Mouse (Mus musculus) T-helper 2 cell (primary cell): ENCODE results near the gene Selplg.
"Not testable (repeated sequence)": the region's sequence is repeated elsewhere in the genome, so short reads cannot be mapped to it uniquely, and the experiment has no call there.

Source experiments
- in situ Hi-C: fragments of 300-600 bp; cut with MboI, MseI; formaldehyde crosslinking; loops from one replicate; pipeline ENCODE4 v1.15.1; 2025; ENCODE audit warnings: high pct_unique_total_duplicates

Selplg gene

DNA sequence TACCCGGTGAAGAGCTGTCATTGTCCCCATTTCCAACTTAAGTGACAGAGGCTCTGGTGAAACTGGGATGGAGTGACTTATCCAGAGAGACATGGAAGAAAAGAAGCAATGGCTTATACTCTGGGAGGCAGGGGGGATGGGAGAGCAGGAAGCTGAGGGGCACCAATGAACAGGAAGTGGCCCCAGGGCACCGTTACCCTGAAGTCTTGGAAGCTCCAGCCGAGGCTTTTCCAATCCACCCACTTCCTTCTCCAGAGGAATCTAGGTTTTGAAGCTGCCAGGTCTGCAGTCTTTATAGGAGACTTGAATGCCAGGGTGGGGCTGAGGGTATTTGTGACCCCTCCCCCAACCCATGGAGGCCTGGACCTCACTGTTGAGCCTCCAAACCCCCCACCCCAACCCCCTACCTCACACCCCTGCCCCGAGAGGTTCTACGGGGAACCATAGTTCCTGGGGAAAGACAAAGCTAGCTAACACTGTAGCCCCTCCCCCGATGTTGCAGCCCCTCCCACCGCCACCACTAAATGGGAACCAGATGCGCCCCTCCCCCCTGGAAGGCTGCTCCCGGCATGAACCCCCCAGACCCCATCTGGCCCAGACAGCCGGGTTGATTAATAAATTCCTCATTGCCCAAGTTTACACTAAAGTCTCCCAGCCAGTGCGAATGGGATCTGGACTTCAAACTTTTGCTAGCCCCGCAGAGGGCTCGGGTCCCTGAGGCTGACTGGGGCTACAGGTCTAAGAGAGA lies 35.9 kb downstream of the Selplg start:
- in situ Hi-C loops: no loop called here

DNA sequence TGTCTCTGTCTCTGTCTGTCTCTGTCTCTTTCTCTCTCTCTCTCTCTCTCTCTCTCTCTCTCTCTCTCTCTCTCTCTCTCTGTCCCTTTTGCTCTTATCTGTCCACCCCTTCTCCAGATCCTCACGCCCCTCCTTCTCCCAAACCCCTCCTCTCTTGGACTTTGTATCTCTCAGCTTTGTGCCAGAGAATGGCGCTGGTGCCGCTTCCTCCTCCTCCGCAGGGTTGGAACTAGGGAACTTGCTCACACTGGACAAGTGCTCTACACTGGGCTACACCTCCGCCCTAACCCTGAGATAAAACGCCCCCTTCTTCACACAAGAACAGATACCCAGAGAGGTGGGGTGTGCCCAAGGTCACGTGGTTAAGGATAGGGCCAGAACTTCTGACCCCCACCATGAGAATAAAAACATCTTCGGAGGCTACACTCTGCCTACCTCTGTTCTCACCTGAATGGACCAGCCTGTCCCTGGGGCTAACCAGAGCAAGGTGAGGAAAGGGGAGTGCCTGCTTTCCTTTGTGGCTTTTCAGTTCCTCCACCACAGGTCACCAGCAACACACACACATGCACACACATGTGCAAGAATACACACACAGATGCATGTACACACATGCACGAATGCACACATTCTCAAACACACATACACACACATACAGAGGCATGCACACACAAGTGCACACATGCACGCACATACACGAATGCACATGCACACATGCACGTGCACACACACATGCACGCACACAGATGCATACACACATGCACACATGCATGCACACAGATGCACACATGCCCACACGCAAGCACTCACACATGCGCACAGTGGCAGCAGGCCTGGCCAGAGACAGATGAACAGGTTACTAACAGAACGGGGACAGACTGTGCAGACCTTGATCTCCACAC lies 41.0 kb downstream of the Selplg start:
- in situ Hi-C loops: no loop called here

DNA sequence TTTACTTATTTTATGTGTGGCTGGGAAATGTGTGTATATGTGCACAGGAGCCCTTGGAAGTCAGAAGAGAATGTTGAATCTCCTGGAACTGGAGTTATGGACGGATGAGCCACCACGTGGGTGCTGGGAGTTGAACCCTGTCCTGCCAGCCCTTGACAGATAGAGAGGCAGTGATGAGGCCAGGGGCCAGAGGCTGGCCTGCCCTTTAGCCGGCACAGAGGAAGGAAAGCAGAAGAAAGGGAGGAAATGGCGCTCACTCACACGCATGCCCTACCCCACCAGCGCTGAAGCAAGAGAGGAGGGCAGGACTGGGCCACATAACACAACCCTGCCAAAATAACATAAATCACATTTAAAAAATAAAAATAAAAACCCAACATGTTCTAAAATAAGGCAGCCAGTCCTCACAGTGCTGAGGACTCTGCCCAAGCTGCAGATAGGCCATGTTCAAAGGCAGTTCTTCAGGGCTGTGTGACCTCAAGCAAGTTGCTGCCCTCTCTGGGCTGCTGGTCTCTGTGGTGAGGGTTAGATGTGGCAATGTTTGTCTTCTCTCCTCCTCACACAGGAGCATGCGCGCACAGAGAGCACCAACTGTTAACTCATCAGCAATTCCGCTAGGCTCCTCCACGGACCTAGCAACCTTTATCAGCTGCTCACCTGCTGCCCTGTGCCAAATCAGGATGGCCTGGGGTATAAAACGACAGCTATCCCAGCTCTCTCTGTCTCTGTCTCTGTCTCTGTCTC lies 41.8 kb downstream of the Selplg start:
- in situ Hi-C loops: no loop called here

- in situ Hi-C loops: no loop called here
Measured at GRCm38 (mm10) chr5:113789075-113789788, 43.2 kb downstream of the Selplg start.

GRCm38 (mm10) chr5:113788645-113789044 lies 43.8 kb downstream of the Selplg start:
- in situ Hi-C loops: no loop called here

GRCm38 (mm10) chr5:113786985-113787384 lies 45.5 kb downstream of the Selplg start:
- in situ Hi-C loops: no loop called here

DNA sequence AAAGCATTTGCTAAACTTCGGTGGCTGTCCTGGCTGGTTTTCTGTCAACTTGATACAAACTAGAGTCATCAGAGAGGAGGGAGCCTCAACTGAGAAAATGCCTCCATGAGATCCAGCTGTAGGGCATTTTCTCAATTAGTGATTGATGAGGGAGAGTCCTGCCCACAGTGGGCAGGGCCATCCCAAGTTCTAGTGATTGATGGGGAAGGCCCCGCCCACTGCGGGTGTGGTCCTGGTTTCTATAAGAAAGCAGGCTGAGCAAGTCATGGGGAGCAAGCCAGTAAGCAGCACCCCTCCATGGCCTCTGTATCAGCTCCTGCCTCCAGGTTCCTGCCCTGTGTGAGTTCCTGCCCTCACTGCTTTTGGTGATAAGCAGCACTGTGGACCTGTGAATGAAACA lies 48.3 kb downstream of the Selplg start:
- in situ Hi-C loops: not testable (repeated sequence)

GRCm38 (mm10) chr5:113783581-113784001 lies 48.9 kb downstream of the Selplg start:
- in situ Hi-C loops: no loop called here

GRCm38 (mm10) chr5:113782624-113783023 lies 49.8 kb downstream of the Selplg start:
- in situ Hi-C loops: no loop called here

GRCm38 (mm10) chr5:113781875-113782274 lies 50.6 kb downstream of the Selplg start:
- in situ Hi-C loops: no loop called here

- in situ Hi-C loops: no loop called here
Measured at GRCm38 (mm10) chr5:113781254-113781653, 51.2 kb downstream of the Selplg start.

DNA sequence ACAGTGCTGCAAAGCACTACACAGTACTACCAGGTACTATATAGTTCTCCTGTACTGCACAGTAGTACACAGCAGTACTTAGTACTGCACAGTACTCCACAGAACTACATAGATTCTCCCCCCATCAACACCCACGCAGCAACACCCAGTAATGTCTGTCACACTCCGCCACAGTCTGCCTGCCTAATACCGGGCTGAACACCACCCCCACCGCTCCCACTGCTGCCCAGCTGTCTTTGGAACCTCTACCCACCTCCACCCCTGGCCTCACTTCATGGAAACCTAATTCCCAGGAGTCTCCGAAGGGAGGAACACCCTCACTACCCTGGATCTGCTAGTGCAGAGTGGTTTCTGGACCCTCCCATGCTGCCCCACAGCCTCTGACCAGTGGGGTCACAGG lies 51.7 kb downstream of the Selplg start:
- in situ Hi-C loops: no loop called here

- in situ Hi-C loops: no loop called here
Measured at GRCm38 (mm10) chr5:113780082-113780752, 52.2 kb downstream of the Selplg start.

- in situ Hi-C loops: loop anchor here (10.0 kb wide), 1 partner anchor 65 kb away; no protein-coding TSS in a partner anchor
Measured at GRCm38 (mm10) chr5:113779569-113779968, 52.9 kb downstream of the Selplg start.

GRCm38 (mm10) chr5:113777728-113778127 lies 54.7 kb downstream of the Selplg start:
- in situ Hi-C loops: loop anchor here (10.0 kb wide), 1 partner anchor 67 kb away; no protein-coding TSS in a partner anchor

DNA sequence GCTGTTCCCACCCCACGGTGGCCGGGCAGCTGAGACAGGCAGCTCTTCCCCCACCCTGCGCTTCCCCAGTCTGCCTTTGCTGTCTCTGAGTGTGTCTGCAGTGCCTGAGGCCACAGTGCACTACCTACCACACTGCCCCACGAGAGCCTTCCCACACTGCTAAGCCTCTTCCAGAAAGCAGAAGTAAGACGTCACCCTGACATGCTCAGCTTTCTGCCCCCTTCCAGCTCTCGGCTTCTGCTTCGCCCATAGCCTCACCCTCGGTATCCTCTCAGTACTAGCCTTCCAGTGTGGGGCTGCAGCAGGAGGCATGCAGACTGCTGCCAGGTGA lies 55.6 kb downstream of the Selplg start:
- in situ Hi-C loops: loop anchor here (10.0 kb wide), 1 partner anchor 68 kb away; no protein-coding TSS in a partner anchor

DNA sequence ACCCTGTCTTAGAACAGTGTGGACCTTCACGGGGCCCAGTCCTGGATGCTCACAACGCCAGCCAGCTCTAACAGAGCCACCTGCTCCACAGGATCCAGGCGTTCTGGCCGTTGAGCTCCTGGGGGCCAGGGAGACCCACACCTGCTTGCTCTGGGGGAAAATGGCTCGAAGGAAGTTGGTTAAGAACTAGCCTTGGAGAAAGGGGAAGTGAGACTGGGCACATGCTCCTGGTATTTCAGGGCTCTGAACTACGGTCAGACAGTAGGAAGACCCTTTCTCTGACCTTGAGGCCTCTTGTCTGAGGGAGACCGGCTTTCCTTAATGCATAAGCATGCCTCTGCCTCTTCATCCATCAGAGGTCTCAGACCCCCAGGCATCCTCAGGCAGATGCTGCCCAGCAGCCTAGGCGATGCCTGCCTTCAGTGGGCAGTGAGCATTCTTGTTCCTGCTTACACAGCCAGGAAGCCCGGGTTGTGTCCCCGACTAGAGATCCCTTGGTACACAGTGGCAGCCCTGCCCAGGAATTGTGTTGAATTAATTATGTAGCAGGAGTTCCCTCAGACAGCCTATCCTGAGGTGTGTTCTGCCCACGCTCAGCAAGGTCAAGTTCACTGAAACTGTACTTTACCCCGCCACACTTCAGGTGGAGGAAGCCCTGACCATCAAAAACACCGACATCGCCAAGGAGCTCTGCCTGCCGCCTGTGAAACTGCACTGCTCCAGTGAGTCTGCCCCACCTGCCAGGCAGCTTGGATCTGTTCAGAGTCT lies 56.1 kb downstream of the Selplg start:
- in situ Hi-C loops: loop anchor here (10.0 kb wide), 1 partner anchor 68 kb away; no protein-coding TSS in a partner anchor

DNA sequence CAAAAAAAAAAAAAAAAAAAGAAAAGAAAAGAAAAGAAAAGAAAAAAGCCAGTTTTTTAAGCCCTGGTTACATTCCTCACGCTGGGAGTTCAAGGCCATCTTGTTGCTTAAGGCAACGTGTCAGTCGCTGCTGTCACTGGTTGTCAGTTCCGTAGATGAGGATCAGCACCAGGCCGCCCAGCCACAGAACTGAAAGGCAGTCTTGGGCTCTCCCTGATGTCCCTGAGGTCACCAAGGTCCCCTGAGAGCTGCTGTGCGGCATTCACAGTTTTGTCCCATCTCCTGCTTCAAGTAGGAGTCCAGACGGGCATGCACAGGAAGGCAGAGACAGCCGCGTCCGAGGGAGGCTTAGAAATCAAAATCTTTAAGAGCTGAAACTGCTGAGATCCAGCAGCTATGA lies 56.9 kb downstream of the Selplg start:
- in situ Hi-C loops: loop anchor here (10.0 kb wide), 1 partner anchor 69 kb away; no protein-coding TSS in a partner anchor

- in situ Hi-C loops: loop anchor here (5.0 to 10.0 kb wide), 3 partner anchors 36 to 71 kb away; partner anchors contain the start of gene Ficd
Measured at GRCm38 (mm10) chr5:113773664-113774063, 58.8 kb downstream of the Selplg start.
